Mouse (Mus musculus) limb, embryonic 11.5 days (tissue): ENCODE data around the gene Cyb5b. TPM values are rescaled to one million over a fixed set of nuclear protein-coding genes. Genes with fewer than 3 reads are reported as not detected.
A peak's percentile ranks its signal among the peaks of the same experiment; 100 is the strongest.
"Not testable (repeated sequence)": the region's sequence is repeated elsewhere in the genome, so short reads cannot be mapped to it uniquely, and the experiment has no call there.

Source experiments
- ATAC-seq: fragments of 200-750 bp; cut with Nextera tagmentation; 2 replicates; pipeline ENCODE4 v1.8.0; 2017; ENCODE audit warnings: low read depth; ENCODE audit not compliant: insufficient number of reproducible peaks, low FRiP score, low TSS enrichment
- DNase-seq: peaks from one replicate; pipeline ENCODE4 v3.0.0-alpha.2; 2015; ENCODE audit warnings: low spot score
- H3K27ac ChIP-seq: fragments of 300-500 bp; sonication (generic); replicated peaks from 2 replicates; pipeline ENCODE4 v1.5.1; 2014; ENCODE audit warnings: low read depth, mild to moderate bottlenecking, low read length
- H3K27me3 ChIP-seq: fragments of 300-500 bp; sonication (generic); 2 replicates; pipeline ENCODE4 v1.6.1; 2014; ENCODE audit warnings: mild to moderate bottlenecking, low read length, mixed read lengths; ENCODE audit not compliant: control insufficient read depth, insufficient read depth
- H3K36me3 ChIP-seq: fragments of 300-500 bp; sonication (generic); 2 replicates; pipeline ENCODE4 v1.6.1; 2014; ENCODE audit warnings: mild to moderate bottlenecking, low read length, moderate library complexity, mixed read lengths; ENCODE audit not compliant: control insufficient read depth, insufficient read depth
- H3K4me1 ChIP-seq: fragments of 300-500 bp; sonication (generic); 2 replicates; pipeline ENCODE4 v1.6.1; 2014; ENCODE audit warnings: low read length, mixed read lengths; ENCODE audit not compliant: control insufficient read depth, insufficient read depth
- H3K4me2 ChIP-seq: fragments of 300-500 bp; sonication (generic); 2 replicates; pipeline ENCODE4 v1.6.1; 2014; ENCODE audit warnings: low read depth, mild to moderate bottlenecking, moderate library complexity; ENCODE audit not compliant: severe bottlenecking
- H3K4me3 ChIP-seq: fragments of 300-500 bp; sonication (generic); 2 replicates; pipeline ENCODE4 v1.5.1; 2014; ENCODE audit warnings: low read depth, low read length
- H3K9ac ChIP-seq: fragments of 300-500 bp; sonication (generic); 2 replicates; pipeline ENCODE4 v1.6.1; 2014; ENCODE audit warnings: mild to moderate bottlenecking, low read length
- H3K9me3 ChIP-seq: fragments of 300-500 bp; sonication (generic); 2 replicates; pipeline ENCODE4 v1.6.1; 2016; ENCODE audit warnings: low read length; ENCODE audit not compliant: control insufficient read depth
- WGBS: fragments of 180-500 bp; shearing (Covaris S2); extraction: QIAGEN DNeasy Blood & Tissue Kit; methylation state at CpG from one replicate; pipeline ENCODE4 v1.1.7; 2014; 5-methylcytosine and 5-hydroxymethylcytosine counted together
- polyA plus RNA-seq: library from polyadenylated mRNA; unstranded; fragments of >200 nt; fragmentation: Nextera tagmentation; extraction: Ambion mirVana; gene quantifications from 2 replicates; pipeline ENCODE4 v1.2.1, GENCODE M21; 2014

The Cyb5b gene
- 116 and 128 TPM in 2 replicates for polyA plus RNA-seq

DNA sequence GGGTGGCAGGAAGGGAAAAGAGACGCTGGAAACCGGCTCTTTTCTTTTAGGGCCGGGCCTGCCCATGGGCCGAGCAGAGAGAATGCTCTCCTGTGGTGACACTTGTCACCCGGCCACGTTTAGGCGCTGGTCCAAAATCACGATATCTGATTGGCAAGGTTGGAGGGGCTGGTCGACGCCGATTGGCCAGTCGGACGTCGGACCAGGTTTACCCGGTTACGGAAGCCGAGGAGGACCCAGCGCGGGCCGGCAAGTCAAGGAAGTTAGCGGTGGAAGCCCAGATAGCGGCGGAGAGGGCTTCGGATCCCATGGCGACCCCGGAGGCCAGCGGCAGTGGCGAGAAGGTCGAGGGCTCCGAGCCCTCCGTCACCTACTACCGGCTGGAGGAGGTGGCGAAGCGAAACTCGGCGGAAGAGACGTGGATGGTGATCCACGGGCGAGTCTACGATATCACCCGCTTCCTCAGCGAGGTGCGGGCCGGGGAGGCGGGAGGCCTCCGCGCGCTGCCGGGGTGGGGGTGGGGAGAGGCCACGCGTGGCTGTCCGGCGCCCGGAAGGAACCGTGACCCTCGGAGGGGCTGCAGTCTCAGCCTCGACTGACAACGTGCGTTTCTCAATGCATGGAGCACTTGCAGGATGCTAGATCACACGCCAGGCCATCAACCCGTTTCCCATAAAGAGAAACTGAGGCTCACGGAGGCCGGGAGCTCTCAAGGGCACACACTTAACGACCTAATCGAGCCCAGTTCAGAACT is at the start of gene Cyb5b:
Gene Cyb5b, plus strand, starts transcription at position 237 of the 754 bp plus-strand sequence.
- Histone ChIP-seq H3K4me3 (peak within 1 kb of the TSS; percentile 90), H3K9me3 (no peaks in the 10 kb centered on the region), H3K4me2 (peak within 1 kb of the TSS; percentile 57), H3K36me3 (peaks cover 13% of the 10 kb centered on the region; the same call in 1 of the 2 replicates), H3K27me3 (no peaks in the 10 kb centered on the region), H3K4me1 (peaks cover 4% of the 10 kb centered on the region), H3K27ac (peak within 1 kb of the TSS; percentile 68; the same call in 1 of the 2 replicates), H3K9ac (peak within 1 kb of the TSS; percentile 89)
- WGBS = under 1% methylated on average over 65 of the region's 65 CpGs
- DNase-seq (peak; percentile 95), ATAC-seq (peak; percentile 90)

DNA sequence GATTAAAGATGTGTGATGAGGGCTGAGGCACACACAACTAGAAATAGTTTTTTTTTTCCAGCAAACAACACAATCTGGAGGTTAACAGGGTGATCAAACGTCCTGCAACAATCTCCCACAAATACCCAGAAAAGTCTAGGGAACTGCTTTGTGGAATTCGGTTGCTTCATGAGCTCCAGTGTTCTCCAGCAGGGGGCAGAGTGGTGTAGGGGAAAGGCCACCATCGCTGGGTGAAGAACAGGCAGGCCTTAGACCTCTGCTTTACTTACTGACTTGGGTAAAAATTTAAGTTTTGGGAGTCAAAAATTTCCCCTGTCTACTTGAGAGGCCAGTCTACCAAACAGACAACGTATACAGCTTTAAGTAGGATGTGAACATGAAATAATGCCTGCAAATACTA is 45.9 kb upstream of the Cyb5b start:
- no peaks in the 10 kb centered on the region for H3K27me3 ChIP-seq
- H3K9ac ChIP-seq = no peak overlapping the region
- peak; percentile 90 for DNase-seq
- no peak overlapping the region for H3K4me3 ChIP-seq
- 13% methylated on average over 4 of the region's 4 CpGs for WGBS
- no peaks in the 10 kb centered on the region for H3K9me3 ChIP-seq
- H3K4me2 ChIP-seq = no peak overlapping the region
- no peaks in the 10 kb centered on the region for H3K36me3 ChIP-seq
- H3K27ac ChIP-seq = no peak overlapping the region
- no peaks in the 10 kb centered on the region for H3K4me1 ChIP-seq
- ATAC-seq = no peak

DNA sequence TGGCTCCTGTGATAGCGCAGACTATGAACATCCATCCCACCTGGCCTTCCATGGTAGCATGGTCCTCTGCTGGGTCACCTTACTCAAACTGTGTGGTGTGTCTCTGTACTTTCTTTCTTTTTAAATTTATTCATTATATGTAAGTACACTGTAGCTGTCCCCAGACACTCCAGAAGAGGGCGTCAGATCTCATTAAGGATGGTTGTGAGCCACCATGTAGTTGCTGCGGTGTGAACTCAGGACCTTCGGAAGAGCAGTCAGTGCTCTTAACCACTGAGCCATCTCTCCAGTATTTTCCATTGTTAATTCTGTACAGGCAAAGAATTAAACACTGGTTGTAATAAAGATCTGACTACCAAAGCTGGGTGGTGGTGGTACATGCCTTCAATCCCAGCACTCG is 42.4 kb upstream of the Cyb5b start:
- not testable (repeated sequence) for H3K27ac ChIP-seq, H3K36me3 ChIP-seq, H3K4me2 ChIP-seq, H3K9me3 ChIP-seq, ATAC-seq, DNase-seq, H3K9ac ChIP-seq, H3K27me3 ChIP-seq, H3K4me1 ChIP-seq, H3K4me3 ChIP-seq
- 90% methylated on average over 5 of the region's 5 CpGs for WGBS

DNA sequence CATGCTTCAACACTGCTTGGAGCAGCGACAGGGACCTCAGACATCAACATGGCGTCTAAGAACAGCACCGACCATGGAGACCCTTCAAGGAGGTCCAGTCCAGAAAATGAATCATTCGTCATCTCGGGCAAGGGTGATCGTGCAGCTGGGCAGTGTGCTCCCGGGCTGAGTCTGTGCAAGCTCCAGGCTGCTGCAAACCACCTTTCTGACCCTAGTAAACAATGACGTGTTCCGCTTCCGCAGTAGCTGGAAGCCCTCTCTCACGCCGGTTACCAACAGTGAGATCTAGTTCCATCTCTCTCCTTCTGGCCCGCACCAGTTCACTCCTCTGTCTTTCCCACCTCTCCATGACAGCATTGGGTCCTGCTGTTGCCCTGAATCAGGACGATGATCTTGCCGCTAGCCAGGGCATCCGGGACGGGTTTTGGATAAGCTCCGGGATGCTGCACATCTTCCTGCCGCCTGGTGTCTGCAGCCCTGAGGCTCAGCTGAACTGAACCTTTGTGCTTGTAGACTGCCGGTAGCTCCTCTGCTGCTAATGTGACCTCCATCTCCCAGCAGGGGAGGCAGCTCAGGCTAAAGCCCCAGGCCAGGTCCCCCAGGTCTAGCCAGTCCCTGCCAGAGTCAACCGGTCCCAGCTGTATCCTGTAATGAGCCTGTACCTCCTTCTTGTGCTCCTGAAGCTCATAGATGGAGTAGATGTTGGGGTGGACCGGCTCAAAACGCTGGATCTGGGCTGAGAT is 41.3 kb upstream of the Cyb5b start:
- 75% methylated on average over 23 of the region's 23 CpGs for WGBS

DNA sequence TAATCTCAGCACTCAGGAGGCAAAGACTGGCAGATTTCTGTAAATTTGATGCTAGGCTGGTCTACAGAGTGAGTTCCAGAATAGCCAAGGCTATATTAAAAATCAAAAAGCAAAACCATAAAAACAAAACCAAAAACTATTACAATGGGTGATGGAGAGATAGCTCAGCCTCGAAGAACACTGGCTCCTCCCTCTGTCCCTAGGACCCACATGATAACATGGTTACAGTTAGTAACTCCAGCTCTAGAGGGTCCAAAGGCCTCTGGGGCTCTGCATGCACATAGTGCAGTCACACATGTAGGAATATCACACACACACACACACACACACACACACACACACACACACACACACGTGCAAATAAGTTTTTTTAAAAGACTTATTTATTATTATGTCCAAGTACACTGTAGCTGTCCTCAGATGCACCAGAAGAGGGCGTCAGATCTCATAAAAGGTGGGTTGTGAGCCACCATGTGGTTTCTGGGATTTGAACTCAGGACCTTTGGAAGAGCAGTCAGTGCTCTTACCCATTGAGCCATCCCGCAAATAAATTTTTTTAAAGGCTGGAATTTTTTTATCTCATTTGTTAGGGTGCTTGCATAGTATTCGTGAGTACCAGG is 40.5 kb upstream of the Cyb5b start:
- DNase-seq = no peak
- no peaks in the 10 kb centered on the region for H3K27me3 ChIP-seq
- ATAC-seq = no peak
- WGBS = 81% methylated on average over 5 of the region's 5 CpGs
- peaks cover 3% of the 10 kb centered on the region; the same call in 1 of the 2 replicates for H3K4me1 ChIP-seq
- H3K36me3 ChIP-seq = no peaks in the 10 kb centered on the region
- H3K9ac ChIP-seq = no peak overlapping the region
- H3K9me3 ChIP-seq = no peaks in the 10 kb centered on the region
- H3K4me2 ChIP-seq = no peak overlapping the region
- no peak overlapping the region for H3K27ac ChIP-seq
- no peak overlapping the region for H3K4me3 ChIP-seq

More for the DNA sequence above, 41.3 kb upstream of the Cyb5b start:
- 0 out of 2 replicates have a peak overlapping the region, but pooled peaks have one; percentile 22 for H3K9ac ChIP-seq
- H3K9me3 ChIP-seq = no peaks in the 10 kb centered on the region
- 0 out of 2 replicates have a peak overlapping the region, but pooled peaks have one; percentile 36 for H3K27ac ChIP-seq
- ATAC-seq (no peak), DNase-seq (no peak)
- H3K4me1 ChIP-seq = peaks cover 3% of the 10 kb centered on the region; the same call in 1 of the 2 replicates
- H3K36me3 ChIP-seq = no peaks in the 10 kb centered on the region
- 0 out of 2 replicates have a peak overlapping the region, but pooled peaks have one; percentile 0 for H3K4me2 ChIP-seq
- no peaks in the 10 kb centered on the region for H3K27me3 ChIP-seq
- no peak overlapping the region for H3K4me3 ChIP-seq

DNA sequence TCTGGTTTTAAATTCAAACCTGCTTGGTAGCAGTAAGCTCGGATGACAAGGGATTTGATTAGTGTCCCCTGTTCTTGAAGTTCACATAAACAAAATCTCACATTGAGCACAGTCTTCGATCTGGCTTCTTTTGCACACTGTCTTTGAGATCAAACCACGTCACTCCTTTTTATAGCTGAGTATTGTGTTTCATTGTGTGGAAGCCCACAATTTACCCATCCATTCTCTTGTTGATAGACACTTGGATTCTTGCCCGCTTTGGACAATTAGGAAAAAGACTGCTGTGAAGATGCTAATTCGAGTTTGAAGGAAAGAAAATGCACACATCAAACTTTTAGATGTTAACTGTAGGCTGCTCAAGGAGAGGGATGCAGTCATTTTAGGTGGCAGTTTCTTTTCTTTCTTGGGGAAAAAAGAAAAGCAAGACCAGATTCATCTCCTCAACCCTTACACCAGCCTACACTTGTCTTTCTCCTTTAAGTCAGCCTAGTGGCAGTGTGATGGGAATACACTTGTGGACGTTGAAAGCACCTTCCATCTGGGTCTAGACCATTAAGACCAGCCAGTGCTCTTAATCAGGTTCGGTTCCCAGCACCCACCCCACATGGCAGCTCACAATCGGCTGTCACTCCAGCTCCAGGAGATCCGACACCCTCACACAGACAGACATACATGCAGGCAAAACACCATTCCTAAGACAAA is 39.7 kb upstream of the Cyb5b start:
- no peak for DNase-seq
- WGBS = 81% methylated on average over 9 of the region's 9 CpGs
- H3K27me3 ChIP-seq = no peaks in the 10 kb centered on the region

DNA sequence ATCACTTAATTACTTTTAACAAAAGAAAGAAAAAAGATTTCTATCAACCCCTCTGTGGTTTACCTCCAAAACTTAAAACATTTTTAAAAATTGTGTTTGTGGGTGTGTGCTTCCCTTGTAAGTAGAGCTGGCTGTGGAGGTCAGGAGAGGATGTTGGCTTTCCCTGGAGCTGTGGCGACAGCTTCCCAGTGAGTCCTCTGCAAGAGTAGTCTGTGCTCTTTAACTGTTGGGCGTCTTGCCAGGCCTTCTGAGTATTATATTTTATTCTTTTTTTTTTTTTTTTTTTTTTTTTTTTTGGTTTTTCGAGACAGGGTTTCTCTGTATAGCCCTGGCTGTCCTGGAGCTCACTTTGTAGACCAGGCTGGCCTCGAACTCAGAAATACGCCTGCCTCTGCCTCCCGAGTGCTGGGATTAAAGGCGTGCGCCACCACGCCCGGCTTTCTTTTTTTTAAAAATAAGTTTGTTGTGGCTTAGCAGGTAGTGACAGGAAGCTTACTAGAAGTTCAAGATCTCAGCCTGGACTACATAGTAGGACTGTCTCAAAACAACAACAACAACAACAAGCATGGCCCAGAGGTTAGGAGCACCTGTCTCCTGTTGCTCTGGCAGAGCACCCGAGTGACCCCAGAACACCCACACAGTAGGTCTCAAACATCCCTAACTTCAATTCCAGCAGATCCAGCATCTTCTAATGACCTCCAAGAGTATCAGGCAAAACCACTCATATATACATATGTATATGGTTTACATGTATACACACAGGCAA is 38.9 kb upstream of the Cyb5b start:
- Histone ChIP-seq H3K4me1 (peaks cover 3% of the 10 kb centered on the region; the same call in 1 of the 2 replicates), H3K4me2 (no peak overlapping the region), H3K27ac (no peak overlapping the region), H3K36me3 (no peaks in the 10 kb centered on the region), H3K4me3 (no peak overlapping the region), H3K27me3 (no peaks in the 10 kb centered on the region), H3K9me3 (no peaks in the 10 kb centered on the region), H3K9ac (no peak overlapping the region)
- no peak for ATAC-seq
- WGBS = 90% methylated on average over 9 of the region's 11 CpGs
- DNase-seq = no peak

More for the DNA sequence above, 39.7 kb upstream of the Cyb5b start:
- ATAC-seq = no peak
- H3K9me3 ChIP-seq = no peaks in the 10 kb centered on the region
- H3K4me3 ChIP-seq = no peak overlapping the region
- no peaks in the 10 kb centered on the region for H3K36me3 ChIP-seq
- H3K27ac ChIP-seq = no peak overlapping the region
- no peak overlapping the region for H3K4me2 ChIP-seq
- H3K4me1 ChIP-seq = peaks cover 3% of the 10 kb centered on the region; the same call in 1 of the 2 replicates
- H3K9ac ChIP-seq = no peak overlapping the region
